Mouse (Mus musculus): Measurements from ENCODE around the gene Adgrg5. TPM values are rescaled to one million over a fixed set of nuclear protein-coding genes. Genes with fewer than 3 reads are reported as not detected.

Adgrg5 gene
- polyA plus RNA-seq, 1 experiment: 40.5 TPM

- TF ChIP-seq POLR2A (IDR thresholded peaks at IDR 0.05; ENCODE audit: control insufficient read depth, extremely low read depth, insufficient read depth, low read length, poor library complexity) (no peak), CTCF (IDR thresholded peaks at IDR 0.05; ENCODE audit: borderline replicate concordance, control insufficient read depth, extremely low read depth, insufficient read depth, low read length, poor library complexity) (no peak)
- peaks cover 20% of the 10 kb centered on the region for H3K4me1 ChIP-seq (replicated peaks; ENCODE audit: control insufficient read depth, insufficient read depth, low read length)
- no peak overlapping the region for H3K27ac ChIP-seq (ENCODE audit: control insufficient read depth, insufficient read depth, low read length)
- WGBS: 5% methylated on average over 9 of the region's 9 CpGs
- no peaks in the 10 kb centered on the region for H3K27me3 ChIP-seq (ENCODE audit: control insufficient read depth, insufficient read depth, low read length)
- H3K4me3 ChIP-seq (ENCODE audit: control insufficient read depth, insufficient read depth, low read length): no peak overlapping the region
- peak; percentile 69 for DNase-seq
- H3K36me3 ChIP-seq (ENCODE audit: control insufficient read depth, insufficient read depth, low read length): no peaks in the 10 kb centered on the region
These were observed 31.6 kb downstream of the Adgrg5 start for GRCm38 (mm10) chr8:94954921-94955758.

DNA sequence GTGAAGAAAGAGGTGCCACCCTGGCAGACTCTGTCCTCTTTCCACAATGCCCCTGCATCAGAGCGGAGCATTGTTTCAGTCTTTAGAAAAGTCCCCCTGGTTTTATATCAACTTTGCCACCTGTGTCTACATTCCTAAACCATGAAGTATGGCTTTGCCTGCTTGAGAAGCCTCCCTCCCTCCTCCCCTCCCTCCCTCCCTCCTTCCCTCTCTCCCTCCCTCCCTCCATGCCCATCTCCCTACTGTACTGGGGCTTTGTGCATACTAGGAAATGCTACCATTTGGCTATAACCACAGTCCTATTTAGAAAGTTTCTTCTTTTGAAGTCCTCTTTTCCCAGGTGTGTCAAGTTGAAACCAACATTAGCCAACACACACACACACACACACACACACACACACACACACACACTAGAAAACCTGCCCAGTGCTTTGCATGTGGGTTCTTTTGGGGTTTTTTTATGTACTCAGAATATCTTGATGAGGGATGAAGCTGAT, 32.6 kb downstream of the Adgrg5 start:
- TF ChIP-seq POLR2A (IDR thresholded peaks at IDR 0.05; ENCODE audit: control insufficient read depth, extremely low read depth, insufficient read depth, low read length, poor library complexity) (no peak), CTCF (IDR thresholded peaks at IDR 0.05; ENCODE audit: borderline replicate concordance, control insufficient read depth, extremely low read depth, insufficient read depth, low read length, poor library complexity) (no peak)
- 15% methylated on average over 1 of the region's 1 CpGs for WGBS
- H3K27me3 ChIP-seq (ENCODE audit: control insufficient read depth, insufficient read depth, low read length): no peaks in the 10 kb centered on the region
- no peak overlapping the region for H3K27ac ChIP-seq (ENCODE audit: control insufficient read depth, insufficient read depth, low read length)
- H3K36me3 ChIP-seq (ENCODE audit: control insufficient read depth, insufficient read depth, low read length): no peaks in the 10 kb centered on the region
- H3K4me1 ChIP-seq (replicated peaks; ENCODE audit: control insufficient read depth, insufficient read depth, low read length): peaks cover 20% of the 10 kb centered on the region
- H3K4me3 ChIP-seq (ENCODE audit: control insufficient read depth, insufficient read depth, low read length): no peak overlapping the region
- peak; percentile 48 for DNase-seq

DNA sequence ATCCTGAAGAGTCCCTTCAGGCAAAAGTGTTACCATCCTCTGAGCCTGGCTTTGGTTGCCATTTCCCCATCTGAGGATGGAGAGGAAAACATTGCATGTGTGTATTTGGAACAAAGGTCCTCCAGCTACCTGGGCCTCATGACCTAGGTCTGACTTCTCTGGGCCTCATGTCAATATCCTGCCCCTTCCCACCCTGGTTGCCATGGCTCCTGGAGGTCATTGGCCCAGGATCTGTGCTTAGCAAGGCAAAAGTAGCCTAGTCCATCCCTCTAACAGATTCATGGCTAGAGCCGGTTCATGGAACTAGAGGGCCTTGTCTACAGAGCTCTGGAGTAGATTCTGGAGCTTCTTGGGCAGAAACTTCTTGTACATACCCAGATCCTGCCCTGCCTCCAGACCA, 38.7 kb downstream of the Adgrg5 start:
- TF ChIP-seq CTCF (IDR thresholded peaks at IDR 0.05; ENCODE audit: borderline replicate concordance, control insufficient read depth, extremely low read depth, insufficient read depth, low read length, poor library complexity) (no peak), POLR2A (IDR thresholded peaks at IDR 0.05; ENCODE audit: control insufficient read depth, extremely low read depth, insufficient read depth, low read length, poor library complexity) (no peak)
- 100% methylated on average over 1 of the region's 1 CpGs for WGBS

GRCm38 (mm10) chr8:94964828-94965227, 41.3 kb downstream of the Adgrg5 start:
- 15% methylated on average over 10 of the region's 10 CpGs for WGBS
- H3K27ac ChIP-seq (ENCODE audit: control insufficient read depth, insufficient read depth, low read length): no peak overlapping the region
- no peaks in the 10 kb centered on the region for H3K36me3 ChIP-seq (ENCODE audit: control insufficient read depth, insufficient read depth, low read length)
- TF ChIP-seq CTCF (IDR thresholded peaks at IDR 0.05; ENCODE audit: borderline replicate concordance, control insufficient read depth, extremely low read depth, insufficient read depth, low read length, poor library complexity): no peak
- TF ChIP-seq POLR2A (IDR thresholded peaks at IDR 0.05; ENCODE audit: control insufficient read depth, extremely low read depth, insufficient read depth, low read length, poor library complexity): no peak
- H3K4me1 ChIP-seq (replicated peaks; ENCODE audit: control insufficient read depth, insufficient read depth, low read length): peaks cover 6% of the 10 kb centered on the region; the same call in 1 of the 2 replicates
- no peaks in the 10 kb centered on the region for H3K27me3 ChIP-seq (ENCODE audit: control insufficient read depth, insufficient read depth, low read length)
- H3K4me3 ChIP-seq (ENCODE audit: control insufficient read depth, insufficient read depth, low read length): no peak overlapping the region
- no peak for DNase-seq

More for the DNA sequence above, 38.7 kb downstream of the Adgrg5 start:
- DNase-seq: no peak
- no peaks in the 10 kb centered on the region for H3K36me3 ChIP-seq (ENCODE audit: control insufficient read depth, insufficient read depth, low read length)
- H3K4me3 ChIP-seq (ENCODE audit: control insufficient read depth, insufficient read depth, low read length): no peak overlapping the region
- H3K4me1 ChIP-seq (replicated peaks; ENCODE audit: control insufficient read depth, insufficient read depth, low read length): peaks cover 4% of the 10 kb centered on the region; the same call in 1 of the 2 replicates
- H3K27me3 ChIP-seq (ENCODE audit: control insufficient read depth, insufficient read depth, low read length): no peaks in the 10 kb centered on the region
- no peak overlapping the region for H3K27ac ChIP-seq (ENCODE audit: control insufficient read depth, insufficient read depth, low read length)

DNA sequence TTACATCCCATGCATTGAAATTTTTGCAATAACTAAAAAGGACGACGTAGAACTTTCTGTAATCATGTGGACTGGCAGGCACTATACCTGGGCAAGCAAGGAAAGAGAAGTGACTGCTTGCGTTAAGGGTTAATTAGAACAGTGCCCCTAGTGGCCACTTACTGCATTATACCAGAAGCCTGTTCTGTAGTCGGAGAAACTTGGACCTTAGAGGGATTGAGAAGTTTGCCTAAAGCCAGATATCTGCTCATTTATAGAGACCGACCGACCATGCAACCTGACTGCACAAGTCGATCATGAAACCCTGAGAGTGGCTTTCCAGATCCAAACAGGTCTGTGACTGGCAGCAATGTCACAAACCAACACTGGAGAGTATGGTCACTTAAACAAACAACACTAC, 43.1 kb downstream of the Adgrg5 start:
- 6% methylated on average over 7 of the region's 7 CpGs for WGBS
- peak; percentile 58 for DNase-seq
- peaks cover 6% of the 10 kb centered on the region for H3K4me1 ChIP-seq (replicated peaks; ENCODE audit: control insufficient read depth, insufficient read depth, low read length)
- no peak overlapping the region for H3K27ac ChIP-seq (ENCODE audit: control insufficient read depth, insufficient read depth, low read length)
- H3K27me3 ChIP-seq (ENCODE audit: control insufficient read depth, insufficient read depth, low read length): no peaks in the 10 kb centered on the region
- no peaks in the 10 kb centered on the region for H3K36me3 ChIP-seq (ENCODE audit: control insufficient read depth, insufficient read depth, low read length)
- TF ChIP-seq CTCF (IDR thresholded peaks at IDR 0.05; ENCODE audit: borderline replicate concordance, control insufficient read depth, extremely low read depth, insufficient read depth, low read length, poor library complexity): no peak
- no peak for TF ChIP-seq POLR2A (IDR thresholded peaks at IDR 0.05; ENCODE audit: control insufficient read depth, extremely low read depth, insufficient read depth, low read length, poor library complexity)
- H3K4me3 ChIP-seq (ENCODE audit: control insufficient read depth, insufficient read depth, low read length): no peak overlapping the region

DNA sequence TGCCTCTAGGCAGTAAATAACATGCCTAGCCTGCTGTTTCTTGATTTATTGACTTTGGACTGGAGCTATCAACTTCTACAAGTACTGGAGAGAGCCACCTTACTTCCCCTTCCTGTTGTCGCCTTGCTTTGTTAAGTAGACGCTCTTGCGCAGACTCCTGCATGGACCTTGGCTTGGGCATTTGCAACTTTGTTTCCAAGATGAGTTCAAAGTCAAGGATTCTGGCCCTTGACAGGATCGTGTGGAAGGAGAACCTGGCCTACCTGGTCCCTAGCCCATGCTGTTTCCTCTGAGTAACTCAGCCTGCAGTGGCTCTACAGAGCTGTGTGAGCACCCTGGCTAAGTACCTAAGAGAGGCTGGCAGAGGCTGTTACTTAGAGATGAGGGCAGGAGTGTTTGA, 43.6 kb downstream of the Adgrg5 start:
- no peaks in the 10 kb centered on the region for H3K27me3 ChIP-seq (ENCODE audit: control insufficient read depth, insufficient read depth, low read length)
- TF ChIP-seq POLR2A (IDR thresholded peaks at IDR 0.05; ENCODE audit: control insufficient read depth, extremely low read depth, insufficient read depth, low read length, poor library complexity): no peak
- TF ChIP-seq CTCF (IDR thresholded peaks at IDR 0.05; ENCODE audit: borderline replicate concordance, control insufficient read depth, extremely low read depth, insufficient read depth, low read length, poor library complexity): no peak
- no peak overlapping the region for H3K27ac ChIP-seq (ENCODE audit: control insufficient read depth, insufficient read depth, low read length)
- 42% methylated on average over 4 of the region's 4 CpGs for WGBS
- no peaks in the 10 kb centered on the region for H3K36me3 ChIP-seq (ENCODE audit: control insufficient read depth, insufficient read depth, low read length)
- peaks cover 6% of the 10 kb centered on the region for H3K4me1 ChIP-seq (replicated peaks; ENCODE audit: control insufficient read depth, insufficient read depth, low read length)
- no peak for DNase-seq
- no peak overlapping the region for H3K4me3 ChIP-seq (ENCODE audit: control insufficient read depth, insufficient read depth, low read length)

All from thymus, adult 2 months (tissue).